Mouse (Mus musculus): Measurements from ENCODE around the gene Rpl24. TPM values are rescaled to one million over a fixed set of nuclear protein-coding genes. Genes with fewer than 3 reads are reported as not detected.
A peak's percentile ranks its signal among the peaks of the same experiment; 100 is the strongest.

Rpl24 gene
- polyA plus RNA-seq, 1 experiment from 2014 or later = 747 TPM

DNA sequence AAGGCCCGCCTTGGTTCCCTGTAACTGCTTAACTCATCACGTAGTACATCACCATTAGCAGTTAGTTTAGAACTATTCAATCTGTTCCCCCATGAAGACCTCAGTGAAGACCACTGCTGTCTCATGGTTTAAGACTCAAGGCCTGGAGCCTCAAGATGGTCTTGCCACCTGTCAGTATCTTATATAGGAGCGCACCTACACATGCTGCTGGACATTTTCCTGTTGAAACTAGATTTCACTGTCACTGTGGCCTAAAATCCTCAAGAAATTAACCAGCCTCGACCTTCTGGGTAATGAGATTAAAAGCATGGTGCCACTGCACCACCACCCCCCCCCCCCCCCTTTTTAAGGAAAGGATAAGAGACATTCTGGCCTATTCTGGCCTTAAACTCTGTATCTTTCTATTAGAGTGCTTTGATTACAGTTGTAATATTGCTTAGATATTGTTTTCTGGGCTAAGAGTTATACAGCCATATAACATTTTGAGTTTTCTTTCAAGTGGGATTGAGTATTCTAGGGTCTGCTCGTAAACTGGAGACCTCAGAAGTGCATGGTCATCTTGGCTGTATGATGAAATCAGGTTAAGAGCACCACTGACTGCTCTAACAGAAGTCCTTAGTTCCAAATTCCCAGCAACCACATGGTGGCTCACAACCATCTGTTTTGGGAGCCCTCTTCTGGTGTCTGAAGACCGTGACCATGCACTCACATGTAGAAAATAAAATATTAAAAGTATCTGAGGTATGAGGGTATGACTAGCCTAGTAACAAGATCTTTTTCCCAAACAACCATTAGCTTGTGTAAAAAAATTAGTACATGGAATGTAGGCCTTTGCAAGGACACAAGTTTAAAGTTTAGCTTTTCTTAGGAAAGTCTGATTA, 5.9 kb downstream of the Rpl24 start:
- WGBS = 71% methylated on average over 6 of the region's 6 CpGs

GRCm38 (mm10) chr16:55972626-55973201, 6.6 kb downstream of the Rpl24 start:
- 52% methylated on average over 10 of the region's 10 CpGs for WGBS
- H3K36me3 ChIP-seq = peaks cover 37% of the 10 kb centered on the region

More for the DNA sequence above, 5.9 kb downstream of the Rpl24 start:
- no peak for ATAC-seq (ENCODE audit: insufficient number of reproducible peaks, low FRiP score, low TSS enrichment, low read depth)
- Histone ChIP-seq H3K4me3 (replicated peaks) (no peak overlapping the region), H3K36me3 (peaks cover 37% of the 10 kb centered on the region), H3K4me2 (replicated peaks) (no peak overlapping the region), H3K9ac (no peak overlapping the region), H3K27me3 (no peaks in the 10 kb centered on the region), H3K27ac (replicated peaks) (peak overlapping the region; percentile 95; the same call in 1 of the 2 replicates), H3K4me1 (peaks cover 38% of the 10 kb centered on the region), H3K9me3 (replicated peaks) (no peaks in the 10 kb centered on the region)

DNA sequence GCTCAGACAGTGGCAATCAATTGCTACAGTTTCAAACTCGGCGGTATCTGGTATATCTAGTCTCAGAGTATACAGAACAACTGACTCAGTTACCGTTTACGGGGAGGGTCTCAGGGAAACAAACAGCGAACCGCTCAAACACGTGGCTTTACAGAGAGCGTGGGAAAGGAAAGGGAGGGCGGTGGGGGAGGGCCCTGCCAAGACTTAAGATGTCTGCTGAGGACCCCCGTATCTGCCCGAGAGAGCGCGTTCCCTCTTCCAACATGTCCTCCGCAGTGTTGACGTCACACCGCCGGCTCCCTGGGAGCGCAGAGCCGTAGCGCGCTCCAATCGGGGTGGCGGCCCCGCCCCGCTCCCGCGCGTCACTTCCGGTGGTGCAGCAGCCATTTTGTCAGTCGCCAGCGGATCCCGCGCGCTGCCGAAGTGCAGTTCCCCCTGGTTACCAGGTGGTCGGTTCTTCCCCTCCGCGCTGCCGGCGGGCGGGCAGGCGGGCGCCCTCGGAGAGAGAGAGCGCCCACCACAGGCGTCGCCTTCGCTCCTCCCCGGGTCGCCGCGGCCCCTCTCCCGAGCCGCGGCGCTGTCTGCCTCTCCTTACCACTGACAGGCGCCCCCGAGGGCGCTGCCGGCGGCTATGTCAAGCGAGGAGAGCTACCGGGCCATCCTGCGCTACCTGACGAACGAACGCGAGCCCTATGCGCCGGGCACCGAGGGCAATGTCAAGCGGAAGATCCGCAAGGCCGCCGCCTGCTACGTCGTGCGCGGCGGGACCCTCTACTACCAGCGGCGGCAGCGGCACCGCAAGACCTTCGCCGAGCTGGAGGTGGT, 7.6 kb downstream of the Rpl24 start, which contains the start of gene Zbtb11:
Gene Zbtb11, plus strand, starts transcription at position 453 of the 825 bp plus-strand sequence.
- under 1% methylated on average over 80 of the region's 86 CpGs for WGBS
- no peaks in the 10 kb centered on the region for H3K9me3 ChIP-seq (replicated peaks)
- H3K4me1 ChIP-seq = peaks cover 31% of the 10 kb centered on the region
- peak within 1 kb of the TSS; percentile 90 for H3K9ac ChIP-seq
- H3K4me2 ChIP-seq (replicated peaks) = peak within 1 kb of the TSS; percentile 80
- no peaks in the 10 kb centered on the region for H3K27me3 ChIP-seq
- H3K36me3 ChIP-seq = peaks cover 41% of the 10 kb centered on the region
- peak within 1 kb of the TSS; percentile 100 for H3K4me3 ChIP-seq (replicated peaks)
- peak within 1 kb of the TSS; percentile 95 for H3K27ac ChIP-seq (replicated peaks)
- ATAC-seq (ENCODE audit: insufficient number of reproducible peaks, low FRiP score, low TSS enrichment, low read depth) = peak; percentile 99

More at GRCm38 (mm10) chr16:55972626-55973201, 6.6 kb downstream of the Rpl24 start:
- no peak overlapping the region for H3K9ac ChIP-seq
- H3K9me3 ChIP-seq (replicated peaks) = no peaks in the 10 kb centered on the region
- ATAC-seq (ENCODE audit: insufficient number of reproducible peaks, low FRiP score, low TSS enrichment, low read depth) = no peak
- peak overlapping the region; percentile 60 for H3K4me2 ChIP-seq (replicated peaks)
- no peaks in the 10 kb centered on the region for H3K27me3 ChIP-seq
- peak overlapping the region; percentile 100 for H3K4me3 ChIP-seq (replicated peaks)
- peak overlapping the region; percentile 95 for H3K27ac ChIP-seq (replicated peaks)
- H3K4me1 ChIP-seq = peaks cover 34% of the 10 kb centered on the region

GRCm38 (mm10) chr16:55974256-55974902, 8.3 kb downstream of the Rpl24 start:
- ATAC-seq (ENCODE audit: insufficient number of reproducible peaks, low FRiP score, low TSS enrichment, low read depth) = peak; percentile 87
- H3K4me2 ChIP-seq (replicated peaks) = peak overlapping the region; percentile 80
- H3K36me3 ChIP-seq = peaks cover 34% of the 10 kb centered on the region
- H3K4me1 ChIP-seq = peaks cover 30% of the 10 kb centered on the region
- H3K27me3 ChIP-seq = no peaks in the 10 kb centered on the region
- under 1% methylated on average over 54 of the region's 55 CpGs for WGBS
- H3K4me3 ChIP-seq (replicated peaks) = peak overlapping the region; percentile 100
- peak overlapping the region; percentile 90 for H3K9ac ChIP-seq
- peak overlapping the region; percentile 95 for H3K27ac ChIP-seq (replicated peaks)
- no peaks in the 10 kb centered on the region for H3K9me3 ChIP-seq (replicated peaks)

- ATAC-seq (ENCODE audit: insufficient number of reproducible peaks, low FRiP score, low TSS enrichment, low read depth) = no peak
- WGBS = 3% methylated on average over 14 of the region's 14 CpGs
Observed at GRCm38 (mm10) chr16:55974903-55975285, 8.8 kb downstream of the Rpl24 start.

DNA sequence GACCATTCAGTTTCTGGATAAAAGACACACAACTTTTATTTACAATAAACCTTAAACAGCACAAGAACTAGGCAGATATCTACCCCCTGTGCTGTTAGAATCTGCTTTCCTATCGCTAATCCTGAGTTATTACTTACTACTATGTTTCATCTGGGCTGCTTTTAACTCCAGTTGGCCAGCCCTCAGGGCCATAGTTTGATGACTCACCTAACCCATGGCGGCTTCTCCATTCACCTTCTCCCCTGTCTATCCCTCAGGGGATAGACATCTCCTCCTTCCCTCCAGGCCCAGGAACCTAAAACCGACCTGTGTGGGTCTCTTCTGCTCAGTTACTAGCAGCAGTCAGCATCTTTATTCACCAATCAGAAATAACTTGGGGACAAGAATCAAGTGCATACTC, 19.9 kb downstream of the Rpl24 start:
- Histone ChIP-seq H3K4me3 (replicated peaks) (no peak overlapping the region), H3K27ac (replicated peaks) (no peak overlapping the region), H3K27me3 (no peaks in the 10 kb centered on the region), H3K4me1 (no peaks in the 10 kb centered on the region), H3K9ac (no peak overlapping the region), H3K9me3 (replicated peaks) (no peaks in the 10 kb centered on the region), H3K36me3 (peaks cover 36% of the 10 kb centered on the region), H3K4me2 (replicated peaks) (no peak overlapping the region)
- ATAC-seq (ENCODE audit: insufficient number of reproducible peaks, low FRiP score, low TSS enrichment, low read depth) = no peak
- WGBS = 88% methylated on average over 3 of the region's 3 CpGs

More at GRCm38 (mm10) chr16:55974903-55975285, 8.8 kb downstream of the Rpl24 start:
- H3K4me3 ChIP-seq (replicated peaks) = peak overlapping the region; percentile 100
- H3K4me1 ChIP-seq = peaks cover 25% of the 10 kb centered on the region
- H3K4me2 ChIP-seq (replicated peaks) = peak overlapping the region; percentile 80
- H3K27me3 ChIP-seq = no peaks in the 10 kb centered on the region
- H3K36me3 ChIP-seq = peaks cover 29% of the 10 kb centered on the region
- no peaks in the 10 kb centered on the region for H3K9me3 ChIP-seq (replicated peaks)
- H3K9ac ChIP-seq = peak overlapping the region; percentile 90
- peak overlapping the region; percentile 95 for H3K27ac ChIP-seq (replicated peaks)

DNA sequence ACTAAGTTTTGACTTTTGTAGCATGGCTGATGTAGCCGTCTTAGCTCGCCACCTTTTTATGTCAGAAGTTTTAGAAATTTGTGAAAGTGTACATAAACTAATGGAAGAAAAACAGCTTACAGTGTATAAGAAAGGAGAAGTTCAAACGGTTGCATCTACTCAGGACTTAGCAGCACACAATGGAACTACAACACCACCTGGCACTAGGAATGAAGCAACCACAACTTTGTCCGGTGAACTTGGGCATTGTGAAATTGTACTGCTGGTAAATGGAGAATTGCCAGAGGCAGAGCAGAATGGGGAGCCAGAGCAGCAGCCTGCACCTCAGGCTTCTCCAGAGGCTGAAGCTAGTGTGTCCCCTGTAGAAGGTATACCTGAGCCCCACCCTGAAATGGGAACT, 24.2 kb downstream of the Rpl24 start:
- H3K36me3 ChIP-seq = peaks cover 39% of the 10 kb centered on the region
- H3K9ac ChIP-seq = no peak overlapping the region
- H3K27ac ChIP-seq (replicated peaks) = no peak overlapping the region
- WGBS = 93% methylated on average over 4 of the region's 4 CpGs
- ATAC-seq (ENCODE audit: insufficient number of reproducible peaks, low FRiP score, low TSS enrichment, low read depth) = no peak
- H3K4me1 ChIP-seq = no peaks in the 10 kb centered on the region
- no peak overlapping the region for H3K4me3 ChIP-seq (replicated peaks)
- H3K9me3 ChIP-seq (replicated peaks) = no peaks in the 10 kb centered on the region
- no peak overlapping the region for H3K4me2 ChIP-seq (replicated peaks)
- H3K27me3 ChIP-seq = no peaks in the 10 kb centered on the region

DNA sequence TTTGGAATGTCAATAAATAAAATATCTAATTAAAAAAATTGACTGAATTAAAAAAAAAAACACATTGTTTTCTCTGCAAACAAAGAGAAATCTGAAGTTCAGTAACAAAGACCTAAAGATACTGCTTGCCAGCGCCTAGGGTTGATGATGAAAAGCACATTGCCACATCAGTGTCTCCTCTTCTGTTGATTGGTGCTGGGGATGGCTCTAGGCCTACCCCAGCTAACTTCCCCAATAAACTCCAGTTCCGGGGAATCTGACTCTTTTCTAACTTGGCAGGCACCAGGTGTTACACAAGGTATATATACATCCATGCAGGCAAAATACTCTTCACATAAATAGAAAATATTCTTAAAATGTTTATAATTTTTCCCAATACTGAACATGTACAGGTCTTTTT, 28.2 kb downstream of the Rpl24 start:
- no peak for ATAC-seq (ENCODE audit: insufficient number of reproducible peaks, low FRiP score, low TSS enrichment, low read depth)
- WGBS = 84% methylated on average over 2 of the region's 2 CpGs
- no peaks in the 10 kb centered on the region for H3K4me1 ChIP-seq
- H3K9me3 ChIP-seq (replicated peaks) = no peaks in the 10 kb centered on the region
- H3K27ac ChIP-seq (replicated peaks) = no peak overlapping the region
- no peak overlapping the region for H3K9ac ChIP-seq
- no peak overlapping the region for H3K4me2 ChIP-seq (replicated peaks)
- H3K27me3 ChIP-seq = no peaks in the 10 kb centered on the region
- H3K36me3 ChIP-seq = peaks cover 33% of the 10 kb centered on the region
- no peak overlapping the region for H3K4me3 ChIP-seq (replicated peaks)

DNA sequence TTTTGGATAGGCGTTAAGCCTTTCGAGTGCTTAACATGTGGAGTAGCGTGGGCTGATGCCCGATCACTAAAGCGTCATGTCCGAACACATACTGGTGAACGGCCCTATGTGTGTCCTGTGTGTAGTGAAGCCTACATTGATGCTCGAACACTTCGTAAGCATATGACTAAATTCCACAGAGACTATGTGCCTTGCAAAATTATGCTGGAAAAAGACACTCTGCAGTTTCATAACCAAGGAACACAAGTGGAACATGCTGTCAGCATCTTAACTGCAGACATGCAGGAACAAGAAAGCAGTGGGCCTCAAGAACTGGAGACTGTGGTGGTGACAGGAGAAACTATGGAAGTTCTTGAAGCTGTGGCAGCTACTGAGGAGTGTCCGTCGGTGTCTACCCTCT, 40.7 kb downstream of the Rpl24 start:
- Histone ChIP-seq H3K4me2 (replicated peaks) (no peak overlapping the region), H3K9ac (no peak overlapping the region), H3K27me3 (no peaks in the 10 kb centered on the region), H3K4me1 (no peaks in the 10 kb centered on the region), H3K4me3 (replicated peaks) (no peak overlapping the region), H3K27ac (replicated peaks) (no peak overlapping the region), H3K9me3 (replicated peaks) (no peaks in the 10 kb centered on the region), H3K36me3 (peaks cover 47% of the 10 kb centered on the region)
- no peak for ATAC-seq (ENCODE audit: insufficient number of reproducible peaks, low FRiP score, low TSS enrichment, low read depth)
- WGBS = 95% methylated on average over 11 of the region's 11 CpGs

GRCm38 (mm10) chr16:56008862-56009261, 42.8 kb downstream of the Rpl24 start:
- no peak overlapping the region for H3K4me3 ChIP-seq (replicated peaks)
- WGBS = 96% methylated on average over 1 of the region's 1 CpGs
- no peak for ATAC-seq (ENCODE audit: insufficient number of reproducible peaks, low FRiP score, low TSS enrichment, low read depth)
- H3K36me3 ChIP-seq = peaks cover 45% of the 10 kb centered on the region
- H3K27ac ChIP-seq (replicated peaks) = no peak overlapping the region
- no peaks in the 10 kb centered on the region for H3K9me3 ChIP-seq (replicated peaks)
- no peaks in the 10 kb centered on the region for H3K4me1 ChIP-seq
- no peaks in the 10 kb centered on the region for H3K27me3 ChIP-seq
- H3K9ac ChIP-seq = no peak overlapping the region
- no peak overlapping the region for H3K4me2 ChIP-seq (replicated peaks)

Measured in embryonic facial prominence, embryonic 15.5 days (tissue).